Mouse (Mus musculus) erythroid progenitor cell, adult 5-6 weeks (primary cell): ENCODE data around the gene Afap1. TPM values are rescaled to one million over a fixed set of nuclear protein-coding genes. Genes with fewer than 3 reads are reported as not detected.

Experiments used
- ATAC-seq: replicated peaks from 2 replicates; pipeline ENCODE4 v1.8.0; 2016; ENCODE audit warnings: moderate number of reproducible peaks, mild to moderate bottlenecking, moderate TSS enrichment, inconsistent platforms; ENCODE audit not compliant: poor library complexity, low FRiP score, severe bottlenecking
- total RNA-seq, 2 experiments: library from RNA; stranded (forward) in 1 of 2; stranded (reverse) in 1 of 2; fragments of 150-400 nt in 1 of 2; fragments of 186-747, 209-891 nt in 1 of 2; gene quantifications; 2 replicates each; pipeline versions ENCODE4 v1.2.3 to v1.2.4; 2015 to 2017; ENCODE audit warnings: low replicate concordance in 2 of 2

The Afap1 gene
- total RNA-seq, 2 experiments from 2014 or later, result 1.3 to 1.9 TPM

- no peak for ATAC-seq
Observed at GRCm38 (mm10) chr5:35923448-35923847, 30.3 kb downstream of the Afap1 start.

- ATAC-seq, result no peak
Observed at GRCm38 (mm10) chr5:35925171-35925634, 32.1 kb downstream of the Afap1 start.

- ATAC-seq, result no peak
Observed at GRCm38 (mm10) chr5:35926511-35926910, 33.4 kb downstream of the Afap1 start.

DNA sequence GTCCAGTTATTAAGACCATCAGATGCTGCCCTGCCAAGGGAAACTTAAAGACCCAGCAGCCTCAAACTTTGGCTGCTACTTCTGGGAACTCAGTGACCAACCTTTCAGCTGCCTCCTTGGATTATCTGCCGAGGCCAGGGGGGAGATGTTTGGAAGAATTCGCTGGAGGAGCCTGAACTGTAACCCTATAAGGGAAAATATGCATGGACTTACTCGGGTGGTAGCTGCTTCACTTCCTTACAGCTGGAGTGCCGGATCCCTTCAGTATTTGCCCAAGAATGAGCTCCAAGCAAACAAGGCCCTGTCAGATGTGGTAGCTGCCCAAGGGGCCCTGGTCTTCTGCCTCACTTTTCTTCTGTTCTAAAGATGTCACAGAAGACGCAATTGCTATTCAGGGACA lies 38.2 kb downstream of the Afap1 start:
- no peak for ATAC-seq

GRCm38 (mm10) chr5:35933059-35933458 lies 39.9 kb downstream of the Afap1 start:
- ATAC-seq, result no peak

GRCm38 (mm10) chr5:35935939-35936338 lies 42.8 kb downstream of the Afap1 start:
- ATAC-seq, result no peak

- ATAC-seq, result no peak
Observed at GRCm38 (mm10) chr5:35938249-35939223, 45.4 kb downstream of the Afap1 start.

- ATAC-seq, result no peak
Observed at GRCm38 (mm10) chr5:35939958-35940357, 46.8 kb downstream of the Afap1 start.

- no peak for ATAC-seq
Observed at GRCm38 (mm10) chr5:35943541-35943940, 50.4 kb downstream of the Afap1 start.

DNA sequence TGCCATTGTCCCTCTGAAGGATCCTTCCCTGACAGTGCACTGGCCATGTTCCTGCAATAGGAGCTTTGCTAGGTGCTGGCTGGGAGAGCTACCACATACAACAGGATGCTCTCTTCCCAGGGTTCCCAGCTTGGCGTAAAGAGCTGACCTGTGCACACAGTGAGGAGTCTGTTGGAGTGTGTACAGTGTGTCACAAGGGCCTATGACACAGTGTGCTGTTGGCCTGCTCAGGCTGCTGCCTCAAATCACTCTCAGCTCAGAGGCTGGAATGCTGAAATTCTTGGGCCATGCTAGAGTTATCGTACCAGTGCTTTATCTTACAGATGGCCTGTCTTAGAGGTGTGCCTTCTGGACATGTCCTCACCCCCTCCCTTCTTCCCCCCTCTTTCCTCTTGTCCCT lies 53.7 kb downstream of the Afap1 start:
- ATAC-seq, result no peak

- ATAC-seq, result no peak
Observed at GRCm38 (mm10) chr5:35947427-35947826, 54.3 kb downstream of the Afap1 start.

DNA sequence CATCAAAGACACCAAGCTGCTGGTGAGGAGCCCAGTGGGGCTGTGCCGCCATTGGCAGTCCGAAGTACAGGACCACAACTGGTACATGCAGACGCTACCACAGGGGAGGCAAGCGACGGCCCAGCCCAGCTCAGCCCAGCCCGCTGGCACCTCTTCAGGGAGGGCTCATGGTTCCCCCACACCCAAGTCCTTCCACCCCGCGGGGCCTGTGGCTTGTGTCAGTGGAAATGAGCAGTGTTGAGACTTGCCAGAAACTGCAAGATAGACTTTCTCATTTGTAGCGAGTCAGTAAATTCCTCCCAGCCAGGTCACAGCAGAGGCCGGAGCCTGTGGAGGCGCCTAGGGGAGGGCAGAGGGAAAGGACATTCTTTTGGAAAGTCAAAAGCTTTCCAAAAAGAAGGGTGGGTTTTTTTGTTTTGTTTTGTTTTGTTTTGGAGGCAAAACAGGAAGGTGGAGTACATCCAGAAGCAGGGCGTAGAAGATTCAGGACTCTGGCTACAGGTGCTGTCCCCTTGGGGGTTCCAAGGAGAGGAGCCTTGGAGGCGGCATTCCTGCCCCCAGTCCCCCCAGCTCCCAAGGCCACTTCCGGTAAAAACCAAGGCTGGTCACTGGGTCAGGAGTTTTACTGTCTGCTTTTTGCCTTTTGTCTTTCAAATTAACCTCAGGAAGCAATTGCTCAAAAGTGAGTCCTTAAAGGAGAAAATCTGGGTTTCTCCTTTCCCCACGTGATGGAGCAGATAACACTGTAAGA lies 55.3 kb downstream of the Afap1 start:
- no peak for ATAC-seq

DNA sequence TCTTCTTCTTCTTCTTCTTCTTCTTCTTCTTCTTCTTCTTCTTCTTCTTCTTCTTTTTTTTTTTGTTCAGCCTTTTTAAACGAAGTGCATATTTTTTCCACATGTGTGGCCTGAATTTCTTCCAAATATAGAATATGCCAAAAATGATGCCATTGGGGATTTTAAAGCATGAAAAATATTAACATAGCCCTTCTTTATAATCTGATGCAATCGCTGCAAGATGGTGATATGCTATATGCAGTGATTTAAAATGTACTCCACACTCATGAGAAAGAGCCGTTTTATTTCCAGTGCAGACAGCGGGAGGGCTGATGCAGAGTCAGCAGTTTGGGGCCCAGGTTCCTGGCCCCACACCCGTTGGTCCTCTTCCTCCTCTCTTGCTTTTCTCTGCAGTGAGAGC lies 55.9 kb downstream of the Afap1 start:
- no peak for ATAC-seq

GRCm38 (mm10) chr5:35950504-35950903 lies 57.4 kb downstream of the Afap1 start:
- no peak for ATAC-seq

DNA sequence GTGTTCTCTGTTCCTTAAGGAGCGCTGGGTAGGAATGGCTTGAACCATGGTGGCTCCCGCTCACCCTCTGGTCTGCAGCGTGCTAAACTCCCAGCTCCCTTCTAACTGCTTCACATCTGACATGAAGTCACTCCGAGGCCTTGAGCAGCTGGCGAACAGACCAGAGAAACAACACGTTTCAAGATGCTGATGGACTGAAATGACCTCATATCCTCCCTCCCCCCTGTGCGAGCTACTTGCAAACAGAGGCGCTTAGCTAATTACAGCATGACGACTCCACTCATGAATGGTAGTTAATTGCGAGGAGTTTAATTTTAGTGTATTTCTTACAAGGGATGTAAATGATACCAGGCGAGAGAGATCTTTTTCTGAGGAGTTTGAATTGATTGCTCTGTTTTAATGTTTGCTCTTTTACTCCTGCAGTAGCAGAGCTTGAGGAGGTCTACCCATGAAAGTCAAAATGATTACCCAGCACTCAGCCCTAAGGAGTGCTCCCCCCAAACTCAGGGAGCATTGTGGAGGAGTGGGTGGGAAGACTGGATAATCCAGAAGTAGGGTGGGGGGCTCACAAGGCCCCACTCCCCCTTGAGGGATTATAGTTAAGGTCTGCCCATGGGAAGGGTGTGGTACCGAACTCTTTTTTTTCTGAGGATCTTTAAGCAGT lies 61.1 kb downstream of the Afap1 start:
- no peak for ATAC-seq

DNA sequence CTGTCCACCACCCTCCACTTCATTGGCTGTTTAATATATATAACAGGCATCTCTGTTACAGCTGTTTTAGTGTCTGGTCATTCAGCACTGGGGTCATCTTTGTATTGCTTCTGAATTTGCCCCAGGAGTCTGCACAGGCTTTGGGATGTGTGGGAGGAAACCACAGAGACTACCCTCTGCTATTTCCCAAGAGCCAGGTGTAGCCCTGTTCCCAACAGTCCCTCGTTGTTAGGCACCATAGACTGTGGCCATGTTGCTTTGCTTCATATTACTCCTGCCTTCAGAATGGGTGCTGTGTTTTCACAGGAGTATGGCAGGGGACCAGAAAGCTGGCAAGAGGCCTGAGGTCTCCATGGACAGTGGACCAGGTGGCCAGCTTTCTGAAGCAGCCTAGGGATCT lies 63.1 kb downstream of the Afap1 start:
- ATAC-seq, result no peak

GRCm38 (mm10) chr5:35958681-35959080 lies 65.6 kb downstream of the Afap1 start:
- no peak for ATAC-seq

DNA sequence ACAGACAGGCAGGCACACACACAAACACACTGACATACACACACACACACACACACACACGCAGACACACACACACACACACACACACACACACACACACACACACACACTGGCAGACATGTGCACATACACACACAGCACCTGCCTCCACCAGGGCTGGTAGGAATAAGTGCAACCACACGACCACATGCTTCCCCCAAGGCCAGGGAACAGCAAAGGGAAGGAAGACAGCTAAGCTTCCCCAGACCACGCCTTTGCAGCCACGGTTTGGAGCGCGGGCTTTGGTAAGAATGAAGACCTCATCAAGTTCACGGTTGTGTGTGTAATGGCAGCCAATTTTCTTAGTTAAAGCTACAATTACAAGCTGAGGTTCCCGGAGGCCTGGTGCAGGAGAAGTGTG lies 67.0 kb downstream of the Afap1 start:
- ATAC-seq, result no peak

GRCm38 (mm10) chr5:35961271-35961670 lies 68.2 kb downstream of the Afap1 start:
- ATAC-seq, result no peak

DNA sequence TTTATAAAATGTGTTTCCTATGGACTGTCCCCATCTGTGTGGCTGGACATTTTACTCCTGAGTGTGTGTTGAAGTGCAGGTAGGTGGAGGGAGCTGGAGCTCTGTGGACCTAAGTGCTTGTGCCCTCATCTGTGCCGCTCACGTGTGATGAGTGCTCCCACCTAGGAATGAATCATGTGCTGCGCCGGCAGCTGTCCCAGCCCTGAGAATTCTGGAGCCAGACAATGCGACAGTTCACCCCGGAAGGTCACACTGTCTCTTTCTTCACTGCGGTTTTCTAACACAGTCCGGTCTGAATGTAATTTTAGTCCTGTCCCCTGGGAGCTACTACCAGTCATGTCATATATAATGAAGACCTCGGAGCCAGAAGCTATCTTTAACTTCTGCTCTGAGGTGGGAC lies 70.5 kb downstream of the Afap1 start:
- ATAC-seq, result no peak
